Mouse (Mus musculus) MEL (cell line): ENCODE measurements around the gene Gm20388. TPM values are rescaled to one million over a fixed set of nuclear protein-coding genes. Genes with fewer than 3 reads are reported as not detected.

Experiments
- DNase-seq: peaks from one replicate; pipeline ENCODE4 v3.0.0; 2011; ENCODE audit warnings: low read depth, low spot score
- H3K27ac ChIP-seq: 2 replicates; pipeline ENCODE4 v1.5.1; 2012; ENCODE audit warnings: low read depth, mild to moderate bottlenecking, control low read depth, low read length, moderate library complexity; ENCODE audit not compliant: control insufficient read depth
- H3K27me3 ChIP-seq, 2 experiments: fragments of 150-350 bp in 1 of 2; sonication (generic) in 1 of 2; 2 replicates each; pipeline ENCODE4 v1.6.1; 2012; ENCODE audit warnings: low read length in 2 of 2, mild to moderate bottlenecking in 2 of 2, improper control_type of control experiment in 1 of 2, moderate library complexity in 1 of 2; ENCODE audit not compliant: insufficient read depth in 2 of 2, control insufficient read depth in 1 of 2
- H3K36me3 ChIP-seq, 2 experiments: 2 replicates each; pipeline ENCODE4 v1.6.1; 2012 to 2014; ENCODE audit warnings: low read length in 2 of 2, improper control_type of control experiment in 1 of 2, inconsistent platforms in 1 of 2, mild to moderate bottlenecking in 1 of 2; ENCODE audit not compliant: insufficient read depth in 2 of 2, control insufficient read depth in 1 of 2
- H3K4me1 ChIP-seq, 2 experiments: fragments of 150-350 bp in 1 of 2; sonication (generic) in 1 of 2; 2 replicates each; pipeline ENCODE4 v1.6.1; 2012; ENCODE audit warnings: low read length in 2 of 2, improper control_type of control experiment in 1 of 2, mild to moderate bottlenecking in 1 of 2; ENCODE audit not compliant: insufficient read depth in 2 of 2, control insufficient read depth in 1 of 2
- H3K4me3 ChIP-seq, 2 experiments: fragments of 150-350 bp in 1 of 2; sonication (generic) in 1 of 2; 2 replicates each; pipeline ENCODE4 v1.5.1; 2012; ENCODE audit warnings: low read depth in 2 of 2, low read length in 2 of 2, mild to moderate bottlenecking in 2 of 2, moderate library complexity in 2 of 2, control low read depth in 1 of 2, improper control_type of control experiment in 1 of 2; ENCODE audit not compliant: control insufficient read depth in 1 of 2, insufficient read depth in 1 of 2
- H3K79me2 ChIP-seq: 2 replicates; pipeline ENCODE4 v1.6.1; 2012; ENCODE audit warnings: mild to moderate bottlenecking, low read length, moderate library complexity; ENCODE audit not compliant: control insufficient read depth, poor library complexity, insufficient read depth
- H3K9ac ChIP-seq: 2 replicates; pipeline ENCODE4 v1.6.1; 2012; ENCODE audit warnings: low read depth, mild to moderate bottlenecking, control low read depth, low read length, moderate library complexity; ENCODE audit not compliant: control insufficient read depth, poor library complexity, severe bottlenecking
- H3K9me3 ChIP-seq: fragments of 150-350 bp; sonication (generic); replicated peaks from 2 replicates; pipeline ENCODE4 v1.6.1; 2012; ENCODE audit warnings: mild to moderate bottlenecking, low read length, improper control_type of control experiment, moderate library complexity; ENCODE audit not compliant: insufficient read depth
- CHD1 ChIP-seq: IDR thresholded peaks from 2 replicates; pipeline ENCODE4 v1.6.1; 2012; ENCODE audit warnings: low read depth, mild to moderate bottlenecking, inconsistent platforms, low read length, improper control_type of control experiment
- CTCF ChIP-seq, 3 experiments: IDR thresholded peaks in 2 of 3; conservative IDR thresholded peaks in 1 of 3; 2 replicates each; pipeline ENCODE4 v1.5.1; 2011 to 2012; ENCODE audit warnings: low read length in 3 of 3, low read depth in 2 of 3, mild to moderate bottlenecking in 2 of 3, improper control_type of control experiment in 1 of 3, inconsistent platforms in 1 of 3, mixed read lengths in 1 of 3, moderate library complexity in 1 of 3; ENCODE audit not compliant: control insufficient read depth in 1 of 3, insufficient read depth in 1 of 3, poor library complexity in 1 of 3, severe bottlenecking in 1 of 3
- ELF1 ChIP-seq: IDR thresholded peaks from 2 replicates; pipeline ENCODE4 v1.6.1; 2014; ENCODE audit warnings: low read depth, mild to moderate bottlenecking, inconsistent platforms, low read length, improper control_type of control experiment, moderate library complexity
- ETS1 ChIP-seq: IDR thresholded peaks from 2 replicates; pipeline ENCODE4 v1.6.1; 2012; ENCODE audit warnings: low read depth, mild to moderate bottlenecking, inconsistent platforms, low read length, improper control_type of control experiment, moderate library complexity
- GABPA ChIP-seq: IDR thresholded peaks from 2 replicates; pipeline ENCODE4 v1.6.1; 2012; ENCODE audit warnings: low read depth, mild to moderate bottlenecking, inconsistent platforms, low read length, improper control_type of control experiment, moderate library complexity
- HCFC1 ChIP-seq: IDR thresholded peaks from 2 replicates; pipeline ENCODE4 v1.6.1; 2012; ENCODE audit warnings: low read depth, mild to moderate bottlenecking, inconsistent platforms, low read length, improper control_type of control experiment, moderate library complexity
- MEF2A ChIP-seq: IDR thresholded peaks from 2 replicates; pipeline ENCODE4 v1.6.1; 2014; ENCODE audit warnings: low read depth, mild to moderate bottlenecking, inconsistent platforms, low read length, improper control_type of control experiment; ENCODE audit not compliant: poor library complexity, insufficient replicate concordance, severe bottlenecking; ENCODE audit errors: extremely low read depth
- MXI1 ChIP-seq: IDR thresholded peaks from 2 replicates; pipeline ENCODE4 v1.6.1; 2011; ENCODE audit warnings: mild to moderate bottlenecking, low read depth, low read length, improper control_type of control experiment
- POLR2A ChIP-seq, 2 experiments: IDR thresholded peaks; 2 replicates each; pipeline ENCODE4 v1.6.1; 2011 to 2012; ENCODE audit warnings: low read length in 2 of 2, mild to moderate bottlenecking in 2 of 2, control low read depth in 1 of 2, improper control_type of control experiment in 1 of 2, low read depth in 1 of 2, moderate library complexity in 1 of 2; ENCODE audit not compliant: control insufficient read depth in 1 of 2, insufficient read depth in 1 of 2, poor library complexity in 1 of 2
- POLR2AphosphoS5 ChIP-seq: IDR thresholded peaks from 2 replicates; pipeline ENCODE4 v1.6.1; 2012; ENCODE audit warnings: low read depth, borderline replicate concordance, mild to moderate bottlenecking, inconsistent platforms, low read length, moderate library complexity, mixed read lengths
- RCOR1 ChIP-seq: IDR thresholded peaks from 2 replicates; pipeline ENCODE4 v1.6.1; 2012; ENCODE audit warnings: low read depth, mild to moderate bottlenecking, inconsistent platforms, low read length, improper control_type of control experiment
- SIN3A ChIP-seq: IDR thresholded peaks from 2 replicates; pipeline ENCODE4 v1.6.1; 2012; ENCODE audit warnings: low read length, improper control_type of control experiment, inconsistent platforms
- SMC3 ChIP-seq: IDR thresholded peaks from 2 replicates; pipeline ENCODE4 v1.6.1; 2011; ENCODE audit warnings: low read depth, low read length, improper control_type of control experiment
- TBP ChIP-seq: IDR thresholded peaks from 2 replicates; pipeline ENCODE4 v1.8.0; 2011; ENCODE audit warnings: low read depth, low read length, improper control_type of control experiment
- TCF12 ChIP-seq: IDR thresholded peaks from 2 replicates; pipeline ENCODE4 v1.6.1; 2014; ENCODE audit warnings: low read depth, mild to moderate bottlenecking, inconsistent platforms, low read length, improper control_type of control experiment, moderate library complexity
- USF1 ChIP-seq: IDR thresholded peaks from 2 replicates; pipeline ENCODE4 v1.6.1; 2014; ENCODE audit warnings: low read depth, mild to moderate bottlenecking, inconsistent platforms, low read length, improper control_type of control experiment, moderate library complexity
- USF2 ChIP-seq, 2 experiments: IDR thresholded peaks; 2 replicates each; pipeline ENCODE4 v1.6.1; 2011 to 2012; ENCODE audit warnings: improper control_type of control experiment in 2 of 2, low read length in 2 of 2, borderline replicate concordance in 1 of 2, inconsistent platforms in 1 of 2, low read depth in 1 of 2, mild to moderate bottlenecking in 1 of 2; ENCODE audit not compliant: insufficient read depth in 1 of 2
- ZC3H11A ChIP-seq: IDR thresholded peaks from 2 replicates; pipeline ENCODE4 v1.6.1; 2012; ENCODE audit warnings: low read depth, mild to moderate bottlenecking, inconsistent platforms, low read length, improper control_type of control experiment
- ZNF384 ChIP-seq: IDR thresholded peaks from 2 replicates; pipeline ENCODE4 v1.6.1; 2012; ENCODE audit warnings: low read depth, mild to moderate bottlenecking, inconsistent platforms, low read length, improper control_type of control experiment
- polyA plus RNA-seq, 2 experiments: library from polyadenylated mRNA; stranded (reverse) in 1 of 2; unstranded in 1 of 2; fragments of >175 nt in 1 of 2; fragments of >200 nt in 1 of 2; gene quantifications; 2 replicates each; pipeline versions ENCODE4 v1.2.1 to v1.2.4; 2012; ENCODE audit warnings: low replicate concordance in 2 of 2, low read depth in 1 of 2; ENCODE audit not compliant: insufficient read length in 2 of 2, insufficient read depth in 1 of 2, missing spikeins in 1 of 2
- total RNA-seq: library from RNA; depleted of rRNA; stranded (reverse); fragments of 300-350 nt; gene quantifications from 2 replicates; pipeline ENCODE4 v1.2.3, GENCODE M21; 2012

The Gm20388 gene
- total and polyA plus RNA-seq, 3 experiments, result 11.1 to 17.8 TPM; not detected in 1

DNA sequence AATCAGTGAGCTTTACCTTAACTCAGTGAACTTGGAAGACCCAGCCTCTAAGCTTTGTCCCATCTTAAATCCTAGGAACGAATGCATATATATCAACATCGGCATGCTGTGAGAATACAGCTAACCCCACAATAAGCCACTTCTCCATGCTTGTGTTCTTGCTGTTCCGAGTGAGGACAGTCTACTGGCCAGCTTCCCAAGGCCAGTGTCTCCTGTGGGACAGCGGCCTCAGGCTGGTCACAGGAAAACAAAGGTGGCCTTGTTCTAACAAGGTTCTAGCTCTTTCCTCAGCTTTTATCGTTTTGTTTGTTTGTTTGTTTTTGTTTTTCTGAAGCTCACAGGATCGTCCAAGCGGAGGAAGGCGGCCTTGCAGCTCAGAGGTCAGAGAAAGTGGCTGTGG, 3823.8 kb downstream of the Gm20388 start:
- Histone ChIP-seq H3K27ac (no peak overlapping the region), H3K9me3 (no peaks in the 10 kb centered on the region), H3K4me1 (no peaks in the 10 kb centered on the region), H3K27me3 (peaks cover 0 to 1% of the 10 kb centered on the region in 2 experiments; a peak in 1 of 4 replicates), H3K79me2 (no peaks in the 10 kb centered on the region), H3K9ac (no peak overlapping the region), H3K4me3 (no peak overlapping the region), H3K36me3 (no peaks in the 10 kb centered on the region)
- DNase-seq, result no peak
- TF ChIP-seq HCFC1 (no peak), POLR2AphosphoS5 (no peak), CHD1 (no peak), POLR2A (IDR thresholded peaks at IDR 0.05; ENCODE audit: control insufficient read depth in 1 of 2, insufficient read depth in 1 of 2, low read depth in 1 of 2, low read length in 2 of 2, poor library complexity in 1 of 2) (no peak)
- TF ChIP-seq, all 39 proteins: peak for 0

DNA sequence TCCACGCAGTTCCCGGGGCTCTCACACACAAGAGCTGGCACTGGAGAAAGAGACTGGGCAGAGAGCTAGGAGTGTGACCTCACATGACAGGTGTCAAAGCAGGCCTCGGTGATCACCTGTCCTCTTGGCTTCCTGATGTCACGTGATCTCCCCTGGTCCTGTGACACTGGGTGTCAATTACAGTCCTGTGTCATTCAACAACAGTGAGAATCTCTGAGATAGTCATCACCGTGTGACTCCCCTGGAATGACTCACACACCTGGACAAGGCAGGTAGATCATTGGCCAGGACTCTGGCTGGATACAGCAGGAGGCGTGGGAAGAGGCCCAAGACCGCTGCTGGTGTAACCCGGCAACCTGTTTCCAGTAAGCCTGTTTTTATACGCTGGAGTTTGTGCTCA, 3826.3 kb downstream of the Gm20388 start:
- no peak for DNase-seq
- Histone ChIP-seq H3K4me3 (no peak overlapping the region), H3K27ac (no peak overlapping the region), H3K36me3 (no peaks in the 10 kb centered on the region), H3K79me2 (no peaks in the 10 kb centered on the region), H3K9me3 (no peaks in the 10 kb centered on the region), H3K9ac (no peak overlapping the region), H3K27me3 (peaks cover 0 to 4% of the 10 kb centered on the region in 2 experiments; a peak in 1 of 4 replicates), H3K4me1 (no peaks in the 10 kb centered on the region)
- TF ChIP-seq CHD1 (no peak), CTCF (IDR thresholded peaks at IDR 0.05 in 2 of 3, conservative IDR thresholded peaks at IDR 0.05 in 1 of 3; ENCODE audit: control insufficient read depth in 1 of 3, insufficient read depth in 1 of 3, low read depth in 2 of 3, low read length in 3 of 3, poor library complexity in 1 of 3, severe bottlenecking in 1 of 3) (no peak), USF2 (IDR thresholded peaks at IDR 0.05; ENCODE audit: borderline replicate concordance in 1 of 2, insufficient read depth in 1 of 2, low read depth in 1 of 2, low read length in 2 of 2) (no peak), MEF2A (no peak), RCOR1 (no peak), TBP (no peak), USF1 (no peak), TCF12 (no peak), GABPA (no peak), POLR2AphosphoS5 (no peak), ELF1 (no peak), SIN3A (no peak), ETS1 (no peak), SMC3 (no peak), MXI1 (no peak), ZNF384 (no peak), ZC3H11A (no peak)
- TF ChIP-seq, all 39 proteins: peak for 0
